Mouse (Mus musculus) brain, adult 2 months (tissue): ENCODE results near the gene Slc12a1.

Experiments used
- DNase-seq: peaks from one replicate; pipeline ENCODE4 v3.0.0; 2011; ENCODE audit warnings: low read depth, low spot score

Slc12a1 gene

DNA sequence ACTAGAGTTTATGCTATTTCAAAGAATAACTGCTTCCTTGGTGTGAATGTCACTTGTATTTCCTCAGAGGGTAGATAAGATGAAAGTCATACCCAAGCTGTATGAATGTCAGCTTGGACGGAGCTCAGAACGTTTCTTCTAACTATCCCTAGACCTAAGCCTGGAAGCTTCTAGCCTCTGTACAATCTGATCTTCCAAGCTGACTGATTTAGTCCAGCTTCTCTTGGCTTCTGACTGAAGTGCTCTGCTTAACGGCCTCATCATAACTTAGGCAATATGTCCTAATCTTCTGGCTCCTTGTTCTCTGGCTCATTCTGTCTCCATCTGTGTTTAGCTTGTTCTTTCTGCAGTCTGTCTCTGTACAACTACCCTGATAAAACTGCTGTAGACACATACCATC, 102.3 kb downstream of the Slc12a1 start:
- no peak for DNase-seq

DNA sequence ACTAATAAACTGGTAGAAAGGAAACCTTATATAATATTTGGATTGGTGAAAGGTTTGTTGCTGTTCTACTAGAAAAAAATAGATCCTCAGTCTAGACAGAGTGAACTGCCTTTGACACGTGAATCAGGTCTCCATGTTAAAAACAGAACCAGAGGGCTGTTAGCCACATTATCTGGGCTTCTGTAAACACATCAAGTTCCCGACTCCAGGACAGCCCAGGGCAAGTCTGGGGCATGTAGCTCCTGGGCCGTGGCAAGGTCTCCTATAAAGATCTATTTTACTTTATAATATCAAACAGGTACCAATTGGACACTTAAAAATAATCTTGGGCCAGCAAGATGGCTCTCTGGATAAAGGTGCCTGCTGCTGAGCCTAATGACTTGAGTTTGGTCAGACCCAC, 103.6 kb downstream of the Slc12a1 start:
- no peak for DNase-seq

DNA sequence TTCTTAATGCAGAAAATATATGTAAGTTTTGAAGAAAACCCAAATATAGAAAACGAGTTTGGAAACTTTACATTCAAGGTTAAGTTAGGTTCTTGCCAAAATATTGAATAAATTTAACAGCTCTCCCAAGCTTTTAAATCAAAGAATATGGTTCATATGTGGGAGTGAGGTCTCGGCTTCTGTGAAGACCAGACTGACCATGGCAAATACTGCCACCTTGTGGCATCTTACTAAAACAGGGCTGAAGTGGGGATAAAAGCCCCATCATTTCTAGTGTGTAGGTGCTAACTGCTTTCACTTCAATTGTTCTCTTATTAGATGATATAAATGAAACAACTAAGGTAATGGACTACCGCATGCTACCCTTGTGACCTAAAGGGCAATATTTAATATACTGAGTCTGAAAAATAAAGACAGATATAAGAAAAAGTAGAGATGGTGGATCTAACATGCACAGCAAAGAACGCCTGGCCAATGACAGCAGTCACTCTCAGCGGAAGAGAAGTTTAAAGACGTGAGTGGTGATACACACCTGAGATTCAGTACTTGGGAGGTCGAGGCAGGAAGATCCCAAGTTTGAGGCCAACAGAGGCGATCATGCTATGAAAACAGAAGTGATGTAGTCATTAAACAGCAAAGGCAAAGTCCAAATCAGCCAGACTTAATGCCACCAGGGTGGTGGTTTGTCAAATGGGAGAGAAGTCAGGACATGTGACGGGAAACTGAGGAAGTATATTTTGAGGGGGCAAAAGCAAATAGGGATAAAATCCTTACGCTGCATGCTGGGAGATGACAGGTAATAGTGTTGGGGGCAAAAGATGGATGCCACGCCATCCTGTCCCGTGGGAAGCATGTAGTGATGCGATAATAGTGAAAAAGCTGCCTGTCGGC, 107.2 kb downstream of the Slc12a1 start:
- peak; percentile 57 for DNase-seq

DNA sequence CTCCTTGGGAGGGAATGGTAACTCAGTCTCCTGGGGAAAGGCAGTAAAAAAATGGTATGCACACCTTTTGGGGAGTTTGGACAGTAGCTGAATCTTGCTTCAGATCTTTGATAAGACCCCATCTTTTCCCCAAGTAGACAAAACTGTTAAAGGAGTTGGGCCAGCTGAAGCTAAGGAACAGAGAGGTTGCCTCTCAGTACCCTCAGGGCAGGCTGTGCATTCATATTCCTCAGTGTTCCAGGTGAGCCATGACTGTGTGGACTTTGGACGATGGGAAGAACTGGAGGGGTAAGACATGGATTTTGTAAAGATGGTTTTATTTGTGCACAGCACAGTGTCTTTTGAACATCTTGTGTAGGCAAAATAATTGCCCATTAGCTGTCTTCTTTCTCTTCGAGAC, 108.0 kb downstream of the Slc12a1 start:
- no peak for DNase-seq

DNA sequence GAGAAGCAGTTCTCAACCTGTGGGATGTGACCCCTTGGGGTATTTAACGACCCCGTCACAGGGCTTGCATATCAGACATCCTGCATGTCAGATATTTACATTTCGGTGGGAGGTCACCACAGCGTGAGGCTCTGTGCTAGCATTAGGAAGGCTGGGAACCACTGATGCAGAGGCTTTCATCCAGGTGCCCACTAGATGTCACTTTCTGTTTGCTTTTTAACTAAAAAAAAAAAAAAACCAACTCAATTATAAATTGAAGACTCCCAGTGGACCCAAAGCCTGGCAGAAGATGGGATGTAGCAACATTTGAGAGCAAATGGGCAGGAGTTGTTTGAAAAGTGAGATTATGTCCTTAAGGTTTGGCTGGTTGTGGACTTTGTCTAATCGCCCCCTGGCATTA, 110.8 kb downstream of the Slc12a1 start:
- peak; percentile 53 for DNase-seq

DNA sequence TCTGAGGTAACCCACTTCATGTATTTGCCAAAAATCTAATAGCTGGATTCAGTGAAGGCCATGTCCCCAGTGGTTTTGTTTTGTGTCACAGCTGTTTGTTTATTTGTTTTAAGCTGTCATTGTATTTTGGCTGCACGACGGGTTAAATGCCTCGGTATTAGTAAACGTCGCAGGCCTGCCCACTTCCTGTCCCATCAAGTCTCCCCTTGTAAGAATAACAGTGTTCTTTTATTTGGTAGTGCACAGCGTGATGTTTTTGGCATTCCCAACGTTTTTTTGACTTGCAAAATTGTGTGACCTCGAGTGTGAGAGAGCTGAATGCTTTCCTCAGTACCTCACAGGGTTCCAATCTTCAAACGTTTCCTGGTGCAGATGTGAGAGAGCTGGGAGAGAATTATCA, 111.4 kb downstream of the Slc12a1 start:
- peak; percentile 39 for DNase-seq

DNA sequence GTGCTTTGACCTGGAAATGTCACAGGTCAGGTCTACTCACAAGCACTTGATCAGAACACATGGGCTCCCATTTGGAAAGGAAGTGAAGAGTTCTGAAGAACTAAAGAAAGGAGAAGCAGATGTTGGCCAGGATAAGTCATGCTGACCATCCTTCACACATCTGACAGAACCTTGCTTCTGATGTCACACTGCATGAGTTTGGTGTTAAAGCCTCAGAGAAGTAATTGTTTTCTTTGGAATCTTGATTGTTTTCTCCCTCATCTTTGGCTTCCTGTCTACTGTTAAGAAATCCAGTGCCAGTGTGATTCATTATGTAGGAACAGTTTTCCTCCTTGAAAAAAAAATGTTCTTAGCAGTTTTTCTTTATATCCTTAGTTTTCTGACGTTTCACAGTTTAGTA, 116.6 kb downstream of the Slc12a1 start:
- no peak for DNase-seq

DNA sequence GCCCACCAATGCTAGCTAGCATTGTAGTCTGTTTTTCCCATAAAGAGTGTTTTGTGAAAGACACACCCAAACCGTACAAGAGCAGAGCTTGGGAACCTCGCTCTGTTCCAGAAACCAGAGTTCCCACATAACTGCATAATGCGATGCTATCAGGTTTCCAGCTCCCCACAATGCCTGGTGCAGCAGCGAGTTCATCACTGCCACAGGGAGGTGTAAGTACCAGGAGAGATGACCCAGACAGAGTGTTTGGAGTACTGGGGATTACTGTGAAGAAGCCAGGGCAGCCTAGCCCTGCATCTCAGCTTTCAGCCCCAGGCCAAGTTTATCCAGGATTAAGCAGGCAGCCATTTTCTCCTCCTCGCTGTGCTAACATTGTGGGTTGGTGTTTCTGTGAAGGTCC, 123.3 kb downstream of the Slc12a1 start:
- DNase-seq = no peak

DNA sequence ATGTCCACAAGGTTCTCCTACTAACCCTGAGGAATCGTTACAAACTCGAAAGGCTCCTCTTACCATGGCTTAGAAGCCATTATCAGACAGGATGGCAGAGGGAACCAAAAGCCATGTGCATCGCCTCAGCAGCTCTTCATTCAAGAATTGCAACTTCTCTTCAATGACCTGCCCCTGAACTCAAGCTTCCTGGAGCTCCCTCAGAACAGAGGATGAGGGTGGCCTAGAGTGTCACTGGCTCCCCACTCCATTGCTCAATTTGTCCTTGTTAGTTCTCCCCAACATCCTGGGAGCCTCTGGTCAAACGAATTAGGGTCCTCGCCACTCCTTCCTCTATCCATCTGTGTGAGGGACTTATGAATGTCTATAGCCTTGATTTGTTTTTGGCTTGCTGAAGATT, 124.4 kb downstream of the Slc12a1 start:
- DNase-seq = no peak

DNA sequence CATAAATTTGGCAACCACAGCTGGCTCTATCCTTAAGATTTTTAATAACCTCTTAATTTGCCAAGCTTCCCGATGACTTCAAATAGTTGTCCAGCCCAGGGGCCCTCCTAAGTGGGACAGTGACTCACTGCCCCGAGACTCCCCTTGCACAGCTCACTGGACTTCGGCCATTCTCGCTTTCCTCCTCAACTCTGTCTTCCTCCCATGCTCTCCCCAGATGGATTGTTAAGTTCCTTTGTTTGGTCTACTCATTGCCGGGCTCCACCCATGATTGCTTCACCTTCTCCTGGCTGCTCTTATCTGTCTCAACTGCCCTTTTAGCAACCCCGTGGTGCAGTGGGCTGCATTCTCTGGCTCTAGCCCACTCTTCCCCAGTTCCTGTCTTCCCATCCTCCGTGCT, 126.2 kb downstream of the Slc12a1 start:
- DNase-seq = no peak
